Mouse (Mus musculus) gastrocnemius, adult 8-10 months (tissue): ENCODE data around the gene Gm6812. TPM values are rescaled to one million over a fixed set of nuclear protein-coding genes. Genes with fewer than 3 reads are reported as not detected.
"Not testable (repeated sequence)": the region's sequence is repeated elsewhere in the genome, so short reads cannot be mapped to it uniquely, and the experiment has no call there.

ENCODE experiments used
- DNase-seq, 2 experiments: peaks; one replicate each; pipeline ENCODE4 v3.0.0; 2022; ENCODE audit warnings: low spot score in 2 of 2
- total RNA-seq, 4 experiments: library from RNA; stranded (reverse); gene quantifications; 2 replicates each; pipeline ENCODE4 v1.2.4; 2022

The Gm6812 gene
- total RNA-seq, result not detected

DNA sequence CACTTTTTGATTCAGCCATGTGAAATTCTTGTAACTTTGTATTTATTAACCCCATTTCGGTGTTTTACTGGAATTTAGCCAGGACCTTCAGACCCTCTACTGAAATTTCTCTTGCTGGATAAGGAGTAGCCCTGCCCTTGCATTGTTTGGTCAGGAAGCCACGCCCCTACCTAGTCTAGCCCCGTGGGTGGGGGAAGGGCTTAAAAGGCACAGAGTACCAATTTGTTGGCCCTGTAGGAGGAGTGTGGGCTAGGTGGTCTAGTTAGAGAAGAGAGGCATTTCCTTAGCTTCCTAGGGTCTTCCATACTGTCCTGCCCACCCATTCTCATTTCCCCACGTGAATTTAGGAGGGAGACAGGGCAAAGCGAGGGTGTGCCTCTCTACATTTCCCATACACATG, at the start of gene Gm6812:
Gene Gm6812, minus strand, starts transcription at position 101 of the 400 bp plus-strand sequence.
- DNase-seq, result not testable (repeated sequence)

GRCm38 (mm10) chrX:68865145-68865544, 27.7 kb downstream of the Gm6812 start:
- no peak for DNase-seq

Other genes starting within 250 kb of the Gm6812 start
- gene Fmr1, start 214.5 kb downstream of the Gm6812 start, total RNA-seq, result 1 to 10 TPM; 3.9 to 9.2 (median 5.9) TPM
- gene Fmr1nb, start 131.2 kb downstream of the Gm6812 start, total RNA-seq, result not detected
- gene Gm14698, start 72.0 kb downstream of the Gm6812 start, total RNA-seq, result 1 to 10 TPM; 3.7 to 7.8 (median 5.4) TPM